Mouse (Mus musculus): ENCODE data around the gene Hkdc1.
A peak's percentile ranks its signal among the peaks of the same experiment; 100 is the strongest.

Hkdc1 gene

DNA sequence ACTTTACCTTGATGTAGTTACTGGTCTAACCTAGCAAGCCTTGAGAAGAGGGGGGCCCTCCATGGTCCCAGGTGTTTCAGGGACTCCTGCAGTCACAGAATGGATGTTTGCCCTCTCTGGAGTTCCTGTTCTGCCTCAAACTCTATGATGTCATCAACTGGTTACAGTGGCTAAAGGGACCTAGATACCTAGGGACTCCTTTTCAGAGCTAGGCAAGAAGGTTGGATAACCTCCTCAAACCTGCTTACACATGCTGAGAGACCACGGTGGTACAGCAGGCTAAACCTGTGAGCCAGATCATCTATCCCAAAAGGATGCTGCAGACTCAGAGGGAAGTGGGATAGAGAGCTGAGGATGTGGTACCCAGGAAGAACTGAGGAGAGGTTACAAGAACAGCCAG lies 42.5 kb downstream of the Hkdc1 start, which contains the start of gene Hk1:
Hk1 (minus strand) TSS at position 101 of the 400 bp plus-strand sequence.
- no peak for DNase-seq (ENCODE audit: low read depth)

DNA sequence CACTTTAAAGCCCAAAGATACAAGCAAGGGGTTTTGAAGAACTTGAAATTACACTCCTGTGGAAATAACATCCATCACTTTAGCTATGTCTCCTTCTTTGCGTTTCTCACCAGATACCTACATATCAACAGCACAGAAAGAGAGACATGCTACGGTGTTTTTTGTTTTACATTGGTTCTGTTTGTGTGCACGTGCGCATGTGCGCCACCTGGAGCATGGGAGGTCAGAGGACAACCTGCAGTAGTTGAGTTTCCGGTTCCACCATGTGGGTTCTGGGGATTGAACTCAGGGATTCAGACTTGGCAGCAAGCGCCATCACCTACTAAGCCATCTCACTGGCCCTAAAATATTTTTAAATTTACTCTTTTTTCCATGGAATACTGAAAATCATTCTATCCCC lies 63.5 kb downstream of the Hkdc1 start:
- peak; percentile 38 for DNase-seq (ENCODE audit: low read depth)

DNA sequence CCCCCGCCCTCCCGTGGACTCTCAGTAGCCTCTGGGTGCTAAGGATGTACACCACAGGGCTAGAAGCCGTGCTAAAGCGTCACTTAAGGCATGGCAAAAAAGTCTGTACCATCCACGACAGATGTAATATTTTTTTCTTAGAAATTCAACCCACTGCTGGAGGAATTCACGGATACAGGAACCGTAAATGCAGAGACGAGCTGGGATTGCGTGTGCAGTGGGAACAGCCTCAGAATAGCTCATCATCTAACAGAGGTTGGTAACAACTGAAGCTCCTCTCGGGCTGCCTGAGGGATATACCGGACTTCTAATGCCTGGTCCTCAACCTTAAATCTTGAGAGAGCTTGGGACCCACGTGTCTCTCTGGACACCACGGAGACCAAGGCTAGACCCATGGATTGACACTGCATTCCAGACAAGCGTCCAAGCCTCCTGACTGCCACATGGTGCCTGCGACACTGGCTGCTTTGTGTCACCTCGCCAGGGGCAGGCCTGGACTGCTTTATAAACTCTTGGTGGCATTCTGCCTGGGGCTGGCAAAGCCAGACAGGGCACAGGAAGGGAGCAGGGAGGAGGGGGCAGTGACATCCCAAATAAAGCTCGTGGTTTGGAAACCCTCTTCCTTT lies 66.1 kb downstream of the Hkdc1 start:
- DNase-seq (ENCODE audit: low read depth) = no peak

DNA sequence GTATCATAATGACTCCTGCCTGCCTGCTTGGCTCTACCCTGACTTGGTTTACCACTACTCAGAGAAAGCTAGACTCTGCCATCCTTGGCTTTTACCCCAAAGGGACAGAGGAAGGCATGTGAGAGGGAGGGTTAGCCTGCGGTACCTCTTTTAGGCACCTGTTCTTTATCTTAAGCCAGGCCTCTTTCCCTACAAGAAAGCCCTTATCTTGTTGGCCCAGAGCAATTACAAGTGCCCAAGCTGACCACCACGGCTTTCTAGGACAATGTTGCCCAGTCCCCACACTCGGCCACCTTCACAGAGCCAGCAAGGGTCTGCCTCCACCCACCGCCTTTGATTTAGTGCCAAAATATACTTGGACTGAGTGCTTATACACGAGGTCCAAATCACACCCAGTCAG lies 77.1 kb downstream of the Hkdc1 start:
- no peak for DNase-seq (ENCODE audit: low read depth)

DNA sequence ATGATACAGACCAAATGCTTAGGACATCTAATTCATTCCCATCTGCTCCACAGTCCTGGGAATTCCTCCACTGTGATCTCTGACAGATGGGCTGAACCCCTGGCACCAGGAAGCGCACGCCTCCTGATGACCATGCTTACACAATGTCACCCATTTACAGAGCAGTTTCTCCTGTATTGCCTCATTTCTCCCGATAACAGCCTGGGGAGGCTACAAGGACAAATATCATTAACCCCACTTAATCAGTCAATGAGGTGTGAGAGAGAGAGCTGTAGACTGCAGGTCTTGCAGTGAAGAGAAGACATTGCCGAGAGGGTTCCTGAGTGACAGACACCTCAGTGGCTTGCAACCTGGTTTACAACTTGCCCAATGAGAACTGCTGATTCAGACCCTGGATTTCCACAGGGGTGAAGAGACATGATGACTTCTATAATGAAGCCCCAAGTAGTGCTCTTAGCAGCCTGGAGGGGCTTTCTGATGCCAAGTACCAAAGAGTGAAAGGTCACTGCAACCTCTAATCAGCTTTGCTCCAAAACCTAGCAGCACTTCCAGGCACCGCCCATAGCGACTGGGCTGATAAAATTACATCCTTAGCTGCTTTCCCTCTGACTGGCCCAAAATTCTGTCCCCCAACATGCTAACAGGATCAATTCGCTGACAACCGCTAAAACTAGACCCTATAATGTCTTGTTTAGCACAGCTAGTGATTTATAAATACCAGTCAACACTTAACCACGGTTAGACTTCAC lies 78.1 kb downstream of the Hkdc1 start:
- DNase-seq (ENCODE audit: low read depth) = no peak

DNA sequence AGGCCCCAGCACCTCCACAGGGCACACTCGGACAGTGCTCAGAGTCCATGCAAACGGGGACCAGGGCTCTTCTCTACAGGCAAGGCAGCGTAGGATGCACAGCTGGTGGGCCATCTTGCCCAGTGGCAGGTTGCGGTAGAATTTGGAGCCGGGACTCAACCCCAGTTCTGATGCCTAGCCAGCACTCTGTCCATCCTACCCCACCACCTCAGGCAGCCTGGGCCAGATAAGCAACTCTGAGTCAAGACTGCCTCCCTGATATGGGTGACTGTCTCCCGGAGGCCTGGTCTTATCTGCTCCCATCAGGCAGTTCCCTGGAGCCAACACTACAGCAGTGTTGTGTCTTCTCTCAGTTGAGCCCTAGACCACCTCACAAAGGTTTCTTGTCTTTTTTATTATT lies 79.8 kb downstream of the Hkdc1 start:
- no peak for DNase-seq (ENCODE audit: low read depth)

DNA sequence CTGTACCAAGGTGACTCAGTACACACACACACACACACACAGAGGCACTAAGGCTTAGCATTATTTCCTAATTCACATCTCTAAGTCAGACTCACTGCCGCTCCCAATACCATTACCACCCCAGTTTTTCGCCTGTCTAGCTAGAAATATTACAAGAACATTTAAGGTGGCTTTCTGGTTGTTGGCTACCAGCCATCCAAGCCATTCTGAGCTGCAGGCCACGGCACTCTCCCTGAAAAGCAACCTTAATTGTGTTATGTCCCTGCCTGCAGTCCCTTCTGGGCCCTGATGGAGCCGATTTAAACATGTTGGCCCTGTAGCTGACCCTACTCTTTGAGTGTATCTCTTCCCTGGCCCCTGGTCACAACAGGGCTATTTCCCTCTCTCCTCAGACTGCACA lies 80.3 kb downstream of the Hkdc1 start:
- DNase-seq (ENCODE audit: low read depth) = no peak

DNA sequence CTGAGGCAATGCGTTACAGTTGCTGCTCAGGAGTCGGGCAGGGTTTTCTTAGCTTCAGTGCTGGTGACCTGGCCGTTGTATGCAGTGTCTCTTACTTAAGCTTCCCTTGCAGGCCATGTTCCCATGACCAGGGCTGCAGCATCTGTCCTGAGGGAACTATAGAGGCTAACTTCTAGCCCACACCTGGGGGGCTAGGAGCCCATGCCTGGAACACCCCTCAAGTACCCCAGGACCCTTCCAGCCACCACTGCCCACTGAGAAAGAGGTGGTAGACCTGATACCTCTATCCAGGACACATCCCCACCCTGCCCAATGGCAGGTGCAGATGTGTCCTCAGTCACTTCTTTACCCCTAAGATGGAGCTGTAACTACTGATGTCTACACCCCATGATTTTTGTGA lies 81.3 kb downstream of the Hkdc1 start:
- DNase-seq (ENCODE audit: low read depth) = no peak

DNA sequence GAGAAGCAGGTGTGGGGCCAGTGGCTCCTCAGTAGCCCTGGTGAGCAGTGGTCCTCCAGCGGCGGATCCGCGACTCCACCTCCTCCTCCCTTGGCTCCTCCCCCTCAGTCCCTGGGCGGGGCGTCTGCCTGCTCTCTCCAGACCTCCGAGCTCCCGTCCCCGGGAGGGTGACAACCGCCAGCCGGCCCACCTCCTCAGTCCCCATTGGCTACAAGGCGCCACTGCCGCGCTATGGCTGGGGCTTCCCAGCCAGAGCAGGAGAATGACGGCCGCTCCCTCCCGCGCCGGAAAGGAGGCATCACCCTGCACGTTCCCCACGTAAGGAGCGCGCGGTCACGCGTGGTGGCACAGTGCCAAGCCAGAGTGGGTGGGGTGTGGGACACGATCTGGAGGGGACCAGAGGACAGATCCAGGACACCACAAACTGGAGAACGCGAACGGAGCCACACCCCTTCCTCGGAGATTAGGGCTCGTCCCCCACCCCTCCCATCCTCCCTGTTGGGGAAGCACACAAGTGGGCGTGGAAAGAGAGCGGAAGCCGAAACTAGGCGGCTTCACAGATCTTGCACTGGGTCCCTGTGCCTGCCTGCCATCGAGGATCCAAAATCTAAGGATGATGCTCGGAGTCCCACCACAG lies 82.1 kb downstream of the Hkdc1 start:
- peak; percentile 97 for DNase-seq (ENCODE audit: low read depth)

DNA sequence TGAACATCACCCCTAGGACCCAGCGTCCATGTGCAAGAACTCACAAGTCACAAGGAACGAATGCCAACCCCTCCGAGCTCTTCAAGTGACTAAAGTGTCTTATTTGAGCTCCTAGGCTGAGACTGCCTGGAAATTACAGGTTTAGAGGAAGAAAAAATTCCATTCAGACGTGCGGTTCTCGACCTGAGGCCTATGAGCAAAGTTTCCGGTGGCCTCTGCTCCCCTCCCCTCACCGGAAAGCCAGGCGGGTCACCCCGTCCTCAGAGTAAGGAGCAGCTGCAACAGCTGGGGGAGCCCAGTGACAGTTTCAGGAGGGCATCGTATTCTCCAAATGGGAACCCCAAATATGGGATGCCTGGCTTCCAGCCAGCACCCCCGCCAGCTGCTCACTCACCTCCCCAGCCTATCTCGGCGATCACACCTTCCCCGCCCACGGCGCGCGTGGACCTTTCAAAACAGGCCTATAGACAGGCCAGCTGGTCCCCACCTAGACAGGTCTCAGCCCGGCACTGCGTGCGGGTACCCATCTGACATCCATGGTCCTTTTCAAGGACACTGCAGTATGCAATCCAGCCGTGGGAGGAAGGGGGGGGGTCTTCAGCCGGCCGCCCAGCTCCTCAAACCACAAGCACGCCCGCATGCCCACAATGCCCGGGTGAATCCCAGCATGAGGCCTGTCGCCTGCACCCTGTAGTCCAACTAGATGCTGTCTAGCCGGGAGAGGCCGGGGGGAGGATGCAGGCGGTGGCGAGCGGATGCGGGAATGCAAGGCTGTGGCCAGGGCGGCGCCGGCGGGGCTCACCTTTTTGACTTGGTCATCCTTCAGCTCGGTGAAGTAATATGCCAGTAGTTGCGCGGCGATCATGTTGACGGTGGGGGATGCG lies 82.8 kb downstream of the Hkdc1 start:
- DNase-seq (ENCODE audit: low read depth) = peak; percentile 76

DNA sequence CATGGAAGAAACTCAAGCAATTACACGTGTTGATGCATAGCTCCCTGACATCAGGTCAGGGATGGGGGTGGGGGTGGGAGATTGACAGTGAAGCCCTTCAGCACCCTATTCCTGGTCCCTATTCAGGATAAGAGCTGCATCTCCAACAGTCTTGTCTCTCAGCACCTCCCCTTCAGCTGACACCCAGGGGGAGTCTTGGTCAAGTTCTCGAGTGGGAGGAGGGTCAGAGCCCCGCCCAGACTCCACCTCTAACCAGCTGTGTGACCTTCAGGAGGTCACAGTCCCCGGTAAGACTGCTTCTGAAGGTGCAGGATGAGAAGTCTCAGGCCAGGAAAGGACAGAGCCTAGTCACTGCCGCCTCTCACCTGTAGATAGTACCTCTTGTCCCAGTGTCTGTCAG lies 83.7 kb downstream of the Hkdc1 start:
- no peak for DNase-seq (ENCODE audit: low read depth)

DNA sequence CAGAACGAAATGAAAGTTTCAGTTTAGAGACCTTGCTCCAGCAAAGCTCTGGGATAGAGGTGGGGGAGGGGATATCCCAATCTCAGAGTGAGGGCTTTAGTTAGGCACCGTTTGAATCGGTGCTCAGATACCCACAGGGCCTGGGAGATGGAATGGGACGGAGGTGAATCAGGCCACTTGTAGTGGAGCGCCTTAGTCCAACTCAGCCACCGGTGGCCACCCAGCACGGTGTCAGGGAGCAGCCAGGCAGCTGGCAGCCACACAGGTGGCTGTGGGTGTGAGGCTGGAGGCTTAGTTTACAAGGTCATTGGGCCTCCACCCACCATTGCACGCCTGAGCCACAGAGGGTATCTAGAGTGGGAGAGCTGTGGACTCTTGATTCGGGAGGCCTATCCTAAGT lies 84.1 kb downstream of the Hkdc1 start:
- no peak for DNase-seq (ENCODE audit: low read depth)

DNA sequence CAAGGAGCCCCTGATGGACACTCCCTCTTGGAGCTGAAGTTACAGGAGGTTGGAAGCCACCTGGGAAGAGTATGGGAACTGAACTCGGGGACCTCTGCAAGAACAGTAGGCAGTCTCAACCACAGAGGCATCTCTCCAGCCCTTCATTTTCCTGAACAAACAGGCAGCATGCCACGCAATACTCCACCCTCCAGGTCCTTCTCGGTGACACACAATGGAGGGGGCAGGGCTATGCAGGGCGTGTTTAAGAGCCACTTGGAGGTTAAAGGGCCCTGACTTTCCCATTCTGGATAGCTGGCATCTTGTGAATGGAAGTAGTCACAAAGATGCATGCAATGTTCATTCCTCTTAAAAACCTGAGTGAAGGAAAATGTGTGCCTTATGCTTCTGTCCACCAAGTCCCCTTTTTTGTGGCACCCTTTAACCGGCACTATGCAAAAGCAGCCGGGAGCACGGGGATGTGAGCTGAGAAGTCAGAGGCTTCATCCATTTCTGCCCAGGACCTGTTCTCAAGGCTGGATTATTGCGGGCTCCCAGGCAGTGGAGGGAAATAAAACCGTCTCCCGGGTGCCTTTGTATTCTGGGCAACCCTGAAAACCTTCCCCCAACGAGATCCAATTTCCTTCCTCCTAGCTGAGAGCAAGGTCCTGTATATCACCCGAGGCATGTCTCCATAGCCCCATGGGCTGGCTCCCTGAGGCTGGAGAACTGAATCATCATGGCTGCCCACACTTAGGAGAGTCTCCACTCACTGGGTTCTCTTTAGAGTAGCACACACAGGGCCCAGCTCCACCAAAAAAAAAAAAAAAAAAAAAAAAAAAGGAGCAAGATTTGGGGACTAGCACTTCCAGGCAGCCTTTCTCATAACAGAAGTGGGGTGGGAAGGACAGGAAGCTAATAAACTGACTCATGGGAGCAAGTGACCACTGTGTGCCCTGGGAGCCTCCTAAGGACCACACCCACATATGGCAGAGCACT lies 85.4 kb downstream of the Hkdc1 start:
- DNase-seq (ENCODE audit: low read depth) = no peak

DNA sequence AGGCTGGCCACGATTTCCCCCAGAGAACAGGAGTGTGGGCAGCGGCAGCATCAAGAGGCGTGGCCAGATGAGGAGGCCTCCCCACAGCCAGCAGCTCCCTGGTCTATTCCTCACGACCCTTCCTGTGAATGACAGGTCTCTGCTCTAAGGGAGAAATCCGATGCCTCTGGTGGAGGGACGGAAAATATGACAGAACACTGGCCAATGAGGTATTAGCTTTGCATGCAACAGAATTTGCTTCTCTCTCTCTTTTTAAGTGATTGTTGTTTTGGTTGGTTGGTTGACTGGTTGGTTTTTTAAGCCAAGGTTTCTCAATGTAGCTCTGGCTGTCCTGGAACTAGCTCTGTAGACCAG lies 86.9 kb downstream of the Hkdc1 start:
- no peak for DNase-seq (ENCODE audit: low read depth)

DNA sequence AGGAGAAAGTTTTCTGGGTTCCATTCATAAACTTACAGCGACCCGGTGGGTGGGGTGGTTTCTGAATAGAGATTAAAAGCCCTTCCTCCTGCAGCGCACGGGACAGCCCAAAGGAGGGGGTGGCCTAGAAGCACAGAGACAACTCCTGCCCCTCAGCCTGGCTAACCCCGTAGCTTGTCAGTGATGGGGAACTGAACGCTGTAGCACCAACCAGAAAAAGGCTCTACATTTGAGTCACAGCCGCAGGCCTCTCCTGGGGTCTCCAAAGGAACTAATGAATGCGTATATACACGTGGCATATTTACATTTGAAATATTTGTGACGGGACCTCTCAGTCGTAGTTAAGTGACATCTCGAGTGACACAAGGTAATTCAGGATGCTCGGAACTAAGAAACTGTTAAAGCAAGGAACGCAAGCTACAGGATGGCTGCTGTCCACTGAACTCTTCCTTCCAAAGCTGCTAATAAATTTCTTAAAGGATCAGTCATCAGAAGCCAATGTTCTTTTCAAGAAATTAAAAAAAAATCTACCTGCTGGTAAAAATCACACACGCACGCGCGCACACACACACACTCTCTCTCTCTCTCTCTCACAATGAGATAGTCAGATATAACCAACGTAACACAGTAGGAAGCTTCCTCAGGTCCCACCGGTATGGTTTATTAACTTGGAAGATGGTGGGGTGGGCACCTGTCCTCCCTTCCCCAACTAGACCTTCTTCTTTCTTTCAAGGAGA lies 87.4 kb downstream of the Hkdc1 start:
- DNase-seq (ENCODE audit: low read depth) = no peak

DNA sequence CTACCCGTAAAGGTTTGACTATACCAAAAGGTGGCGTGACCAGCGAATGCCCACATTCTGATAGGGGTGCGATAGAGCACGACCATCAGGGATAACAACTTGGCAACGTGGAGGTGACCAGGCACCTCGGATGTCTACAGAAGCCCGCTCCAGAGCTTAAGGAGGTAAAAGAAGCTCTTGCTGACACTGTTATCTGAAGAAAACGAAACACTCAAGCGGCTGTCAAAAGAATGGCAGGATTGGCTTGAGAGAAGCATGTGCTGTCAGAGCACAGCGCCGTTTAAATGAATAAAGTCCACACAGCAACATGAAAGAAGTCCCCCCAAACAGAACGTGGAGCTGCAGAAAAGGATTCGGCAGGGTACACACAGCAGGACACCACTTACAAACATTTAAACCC lies 89.0 kb downstream of the Hkdc1 start:
- DNase-seq (ENCODE audit: low read depth) = no peak

Measured in naive thymus-derived CD4-positive, alpha-beta T cell, adult 2 months (primary cell).